Mouse (Mus musculus) ES-CJ7 (cell line): Measurements from ENCODE around the gene Tfrc.

Source experiments
- DNase-seq: peaks from one replicate; pipeline ENCODE4 v3.0.0; 2011; ENCODE audit warnings: low read depth, low spot score

The Tfrc gene

GRCm38 (mm10) chr16:32650461-32650860 lies 41.7 kb downstream of the Tfrc start:
- no peak for DNase-seq

GRCm38 (mm10) chr16:32650974-32651618 lies 42.4 kb downstream of the Tfrc start:
- DNase-seq = no peak

- no peak for DNase-seq
Measured at GRCm38 (mm10) chr16:32654071-32654733, 45.5 kb downstream of the Tfrc start.

- peak; percentile 77 for DNase-seq
Measured at GRCm38 (mm10) chr16:32655534-32655933, 46.8 kb downstream of the Tfrc start.

GRCm38 (mm10) chr16:32656321-32656720 lies 47.6 kb downstream of the Tfrc start:
- peak; percentile 93 for DNase-seq

GRCm38 (mm10) chr16:32656794-32657193 lies 48.1 kb downstream of the Tfrc start:
- no peak for DNase-seq

- DNase-seq = no peak
Measured at GRCm38 (mm10) chr16:32657498-32658250, 49.0 kb downstream of the Tfrc start.

GRCm38 (mm10) chr16:32658743-32659171 lies 50.0 kb downstream of the Tfrc start:
- DNase-seq = no peak

GRCm38 (mm10) chr16:32659385-32659784 lies 50.7 kb downstream of the Tfrc start:
- DNase-seq = peak; percentile 85

GRCm38 (mm10) chr16:32660095-32660494 lies 51.4 kb downstream of the Tfrc start:
- no peak for DNase-seq

GRCm38 (mm10) chr16:32660557-32661321 lies 52.0 kb downstream of the Tfrc start:
- no peak for DNase-seq

- no peak for DNase-seq
Measured at GRCm38 (mm10) chr16:32661493-32661921, 52.8 kb downstream of the Tfrc start.

- no peak for DNase-seq
Measured at GRCm38 (mm10) chr16:32662372-32662771, 53.7 kb downstream of the Tfrc start.

GRCm38 (mm10) chr16:32663231-32663858 lies 54.6 kb downstream of the Tfrc start:
- DNase-seq = no peak

- DNase-seq = no peak
Measured at GRCm38 (mm10) chr16:32664211-32664610, 55.5 kb downstream of the Tfrc start.

GRCm38 (mm10) chr16:32665851-32666665 lies 57.3 kb downstream of the Tfrc start:
- peak; percentile 80 for DNase-seq

- no peak for DNase-seq
Measured at GRCm38 (mm10) chr16:32666671-32667551, 58.2 kb downstream of the Tfrc start.

- DNase-seq = no peak
Measured at GRCm38 (mm10) chr16:32667552-32667872, 58.8 kb downstream of the Tfrc start.

- DNase-seq = no peak
Measured at GRCm38 (mm10) chr16:32668030-32668429, 59.3 kb downstream of the Tfrc start.

GRCm38 (mm10) chr16:32668472-32668871 lies 59.8 kb downstream of the Tfrc start:
- DNase-seq = no peak
